Mouse (Mus musculus): ENCODE measurements around the gene Nckap5. TPM values are rescaled to one million over a fixed set of nuclear protein-coding genes. Genes with fewer than 3 reads are reported as not detected.

The Nckap5 gene
- polyA plus RNA-seq, 1 experiment from 2014 or later = 1.5 TPM

DNA sequence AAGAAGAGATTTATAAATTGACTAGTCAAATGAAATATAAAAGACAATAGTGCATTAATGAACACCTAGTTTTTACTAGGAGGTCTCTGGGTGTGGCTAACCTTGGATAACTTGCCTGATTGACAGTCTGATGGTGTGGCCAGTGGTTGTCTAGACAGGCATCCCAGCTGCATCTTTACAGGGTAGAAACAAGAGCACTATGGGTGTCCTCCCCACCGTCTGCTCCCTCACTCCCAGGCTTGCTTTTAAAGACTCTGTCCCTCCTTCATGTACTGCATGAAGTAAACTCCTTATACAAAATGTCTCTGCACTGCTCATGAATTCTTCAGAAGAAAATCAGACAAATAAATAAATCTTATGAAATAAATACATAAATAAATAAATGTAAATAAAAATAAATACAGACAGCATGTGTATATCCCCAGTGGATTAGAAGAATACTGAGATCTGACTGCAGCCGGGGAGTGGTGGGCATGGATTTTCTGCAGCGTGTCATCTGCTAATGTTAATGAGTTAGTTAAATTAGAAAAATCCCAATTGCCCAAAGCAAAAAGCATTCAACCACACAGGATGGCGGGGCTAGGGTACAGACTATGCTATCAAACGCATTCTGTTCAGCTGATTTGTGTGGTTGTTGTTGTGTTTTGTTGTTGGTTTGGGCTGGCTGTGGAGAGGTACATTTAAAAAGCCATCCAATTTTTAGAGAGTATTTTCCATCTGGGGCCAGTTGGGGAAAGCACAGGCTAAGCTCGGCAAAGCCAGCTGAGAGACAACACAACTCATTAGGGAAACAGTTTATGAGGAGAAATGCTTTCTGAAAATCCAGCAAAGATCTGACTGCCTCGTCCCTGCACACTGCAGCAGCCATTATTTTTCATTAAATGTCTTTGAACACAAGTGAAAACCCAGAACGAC is 130.3 kb downstream of the Nckap5 start:
- CTCF ChIA-PET = no interaction called here
- H3K27me3 ChIP-seq = no peaks in the 10 kb centered on the region
- in situ Hi-C loops (cut with MboI; ENCODE audit: low pct_unique_long_range_greater_than_20kb) = no loop called here
- ATAC-seq = no peak
- no peak for TF ChIP-seq CTCF (IDR thresholded peaks at IDR 0.05)
- POLR2A ChIA-PET = no interaction called here
- no peak for DNase-seq (ENCODE audit: low read depth, low spot score)

DNA sequence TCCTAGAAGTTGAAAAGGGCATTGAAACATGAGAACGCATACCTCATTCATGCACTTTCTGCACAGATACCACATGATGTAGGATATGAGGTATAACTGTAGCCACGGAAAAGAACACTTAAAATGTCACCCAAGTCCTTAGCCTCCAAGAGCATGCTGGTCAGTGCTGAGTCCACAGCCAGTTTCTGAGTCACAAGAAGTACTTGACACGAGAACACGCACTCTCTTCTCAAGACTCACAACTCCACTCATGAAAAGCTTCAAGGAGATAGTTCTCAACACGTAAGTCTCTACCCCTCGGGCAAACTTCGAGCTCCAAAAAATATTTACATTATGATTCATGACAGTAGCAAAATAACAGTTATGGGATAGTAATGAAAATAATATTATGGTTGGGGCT is 137.0 kb downstream of the Nckap5 start:
- ChIA-PET CTCF (no interaction called here), POLR2A (no interaction called here)
- ATAC-seq (no peak), DNase-seq (ENCODE audit: low read depth, low spot score) (no peak)
- in situ Hi-C loops (cut with MboI; ENCODE audit: low pct_unique_long_range_greater_than_20kb) = no loop called here
- H3K27me3 ChIP-seq = no peaks in the 10 kb centered on the region
- no peak for TF ChIP-seq CTCF (IDR thresholded peaks at IDR 0.05)

DNA sequence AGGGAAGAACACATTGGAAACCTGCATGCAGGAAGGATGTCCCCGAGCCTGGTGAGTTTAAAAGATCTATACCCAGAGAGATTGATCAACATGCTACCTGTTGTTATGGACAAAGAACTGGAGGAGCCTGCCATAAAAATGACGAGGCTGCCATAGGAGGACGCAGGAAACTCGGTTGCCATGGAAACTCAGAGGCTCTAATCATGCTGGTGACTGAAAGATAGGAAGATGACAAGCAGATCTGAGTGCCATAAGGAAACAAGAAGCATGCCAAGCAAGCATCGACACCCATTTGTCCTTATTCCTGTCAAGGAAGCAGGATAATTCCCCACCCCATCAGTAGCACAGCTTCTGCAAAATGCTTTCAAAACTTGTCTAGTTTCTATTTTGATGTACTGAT is 142.0 kb downstream of the Nckap5 start:
- ATAC-seq (no peak), DNase-seq (ENCODE audit: low read depth, low spot score) (no peak)
- no peaks in the 10 kb centered on the region for H3K27me3 ChIP-seq
- ChIA-PET POLR2A (interaction anchor here (0.5 to 0.6 kb wide), 2 partner anchors 102 to 1509 kb away, joined by 4 to 8 read pairs; no protein-coding TSS in a partner anchor), CTCF (no interaction called here)
- no peak for TF ChIP-seq CTCF (IDR thresholded peaks at IDR 0.05)
- in situ Hi-C loops (cut with MboI; ENCODE audit: low pct_unique_long_range_greater_than_20kb) = no loop called here

DNA sequence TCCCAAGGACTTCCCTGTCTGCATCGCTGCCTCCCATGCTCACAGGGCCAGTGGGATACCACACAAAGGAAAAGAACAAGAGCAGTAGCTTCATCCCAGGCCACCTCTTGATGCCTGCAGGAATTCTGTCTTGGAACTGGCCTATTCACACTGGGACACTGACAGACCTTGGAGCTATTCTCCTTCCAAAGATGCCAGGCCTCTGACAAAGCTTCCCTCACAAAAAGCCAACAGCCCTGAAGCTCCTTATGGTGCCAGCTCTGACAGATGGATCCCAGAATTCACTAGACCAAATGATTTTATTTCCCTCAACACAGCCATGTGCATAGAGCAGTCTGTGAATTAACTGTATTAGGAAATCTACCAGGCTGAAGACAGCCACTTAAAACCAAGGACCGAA is 143.9 kb downstream of the Nckap5 start:
- POLR2A ChIA-PET = no interaction called here

DNA sequence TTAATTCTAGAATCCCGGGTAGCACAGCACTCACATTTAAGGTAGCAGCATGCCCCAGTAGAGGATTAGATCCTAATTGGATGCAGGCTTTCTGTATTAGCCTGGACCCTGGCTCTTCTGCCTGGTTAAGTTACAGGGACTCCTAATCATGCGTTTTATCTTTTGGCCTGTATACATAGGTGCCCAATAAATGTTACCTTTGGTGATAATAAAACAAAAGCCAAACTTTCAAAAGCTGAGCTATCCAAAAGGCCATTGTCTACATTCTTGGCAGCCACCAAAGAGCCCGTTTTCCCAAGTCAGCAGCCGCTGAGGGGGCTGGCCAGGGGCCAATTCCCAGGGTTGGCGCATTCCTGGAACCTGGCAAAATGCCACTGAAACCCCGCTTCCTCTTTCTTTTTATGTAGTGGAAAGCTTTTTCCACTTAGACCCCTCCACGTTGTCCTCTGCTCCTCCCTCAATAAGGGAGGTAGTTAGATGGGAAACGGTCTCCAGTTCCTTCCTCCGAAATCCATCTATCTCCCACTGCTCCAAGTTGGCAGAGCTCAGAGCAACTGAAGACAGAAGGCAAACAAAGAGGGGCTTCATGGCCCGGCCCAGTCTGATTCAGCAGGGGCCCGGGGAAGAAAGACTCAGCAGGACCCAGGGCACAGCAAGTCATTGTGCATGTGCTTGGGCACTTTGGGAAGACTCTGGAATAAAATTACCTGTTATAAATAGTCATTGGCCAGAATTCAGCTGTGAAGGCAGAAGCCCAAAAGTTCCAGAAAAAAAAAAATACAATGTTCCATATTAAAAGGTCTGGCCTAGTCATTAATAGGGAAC is 146.8 kb downstream of the Nckap5 start:
- POLR2A ChIA-PET = no interaction called here
- CTCF ChIA-PET = no interaction called here
- TF ChIP-seq CTCF (IDR thresholded peaks at IDR 0.05) = no peak
- no peaks in the 10 kb centered on the region for H3K27me3 ChIP-seq
- ATAC-seq (no peak), DNase-seq (ENCODE audit: low read depth, low spot score) (no peak)
- in situ Hi-C loops (cut with MboI; ENCODE audit: low pct_unique_long_range_greater_than_20kb) = no loop called here

More for the DNA sequence above, 143.9 kb downstream of the Nckap5 start:
- DNase-seq (ENCODE audit: low read depth, low spot score) (no peak), ATAC-seq (no peak)
- CTCF ChIA-PET = no interaction called here
- in situ Hi-C loops (cut with MboI; ENCODE audit: low pct_unique_long_range_greater_than_20kb) = no loop called here
- H3K27me3 ChIP-seq = no peaks in the 10 kb centered on the region
- no peak for TF ChIP-seq CTCF (IDR thresholded peaks at IDR 0.05)

DNA sequence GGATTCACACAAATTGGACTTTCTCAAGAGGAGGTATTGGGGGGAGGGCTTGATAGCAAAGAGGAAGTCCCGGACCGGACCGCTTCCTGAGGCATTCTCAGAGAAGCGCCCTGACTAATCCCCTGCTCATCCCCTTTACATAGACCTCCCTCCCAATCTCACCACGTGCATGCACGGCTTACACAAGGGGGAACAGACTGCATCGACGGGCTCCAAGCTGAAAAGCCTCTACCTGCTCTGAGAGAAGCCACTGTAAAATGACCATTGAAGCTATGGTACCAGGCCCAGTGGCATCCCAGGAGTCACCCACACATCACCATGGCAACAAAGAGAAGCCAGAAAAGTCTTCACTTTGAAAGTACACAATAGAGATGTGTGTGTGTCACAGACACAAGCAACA is 148.8 kb downstream of the Nckap5 start:
- in situ Hi-C loops (cut with MboI; ENCODE audit: low pct_unique_long_range_greater_than_20kb) = no loop called here
- TF ChIP-seq CTCF (IDR thresholded peaks at IDR 0.05) = no peak
- DNase-seq (ENCODE audit: low read depth, low spot score) (no peak), ATAC-seq (no peak)
- ChIA-PET CTCF (no interaction called here), POLR2A (no interaction called here)
- H3K27me3 ChIP-seq = no peaks in the 10 kb centered on the region

DNA sequence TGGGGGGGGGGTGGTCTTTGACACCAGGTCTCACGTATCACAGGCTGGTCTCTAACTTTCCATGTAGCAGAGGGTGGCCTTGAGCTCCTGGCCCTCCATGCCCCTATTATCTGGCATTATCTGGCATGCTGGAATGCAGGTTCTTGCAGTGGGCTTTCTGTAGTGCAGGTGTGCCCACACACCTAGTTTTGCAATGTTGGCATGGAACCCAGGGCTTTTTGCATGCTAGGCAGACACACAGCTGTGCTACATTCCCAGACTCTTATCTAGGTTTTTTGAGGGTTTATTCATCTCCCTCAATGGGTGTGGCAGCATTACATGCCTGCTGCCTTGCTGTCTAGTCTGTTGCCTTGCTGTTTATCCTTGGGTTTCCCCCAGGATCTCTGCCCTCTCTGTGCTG is 151.3 kb downstream of the Nckap5 start:
- CTCF ChIA-PET = no interaction called here
- no peak for TF ChIP-seq CTCF (IDR thresholded peaks at IDR 0.05)
- no peak for DNase-seq (ENCODE audit: low read depth, low spot score)
- ATAC-seq = no peak
- POLR2A ChIA-PET = no interaction called here
- no peaks in the 10 kb centered on the region for H3K27me3 ChIP-seq
- in situ Hi-C loops (cut with MboI; ENCODE audit: low pct_unique_long_range_greater_than_20kb) = no loop called here

DNA sequence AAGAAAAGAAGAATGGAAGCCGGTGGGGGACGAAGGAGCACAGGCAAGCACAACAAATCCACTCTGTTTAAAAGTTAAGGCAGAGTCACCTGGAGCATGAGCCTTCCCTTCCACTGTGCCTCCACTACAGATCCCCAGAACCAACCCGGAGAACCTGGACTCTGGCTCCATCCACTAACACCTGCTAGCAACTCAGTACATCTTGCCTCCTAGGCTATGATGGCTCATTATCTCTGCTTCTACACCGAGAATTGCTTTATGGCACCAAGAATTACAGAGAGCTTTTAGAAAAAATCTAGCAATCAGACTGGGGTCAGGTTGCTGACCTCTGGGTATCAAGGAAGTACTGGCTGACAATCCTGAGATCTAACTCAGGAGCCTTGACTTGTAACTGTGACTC is 153.3 kb downstream of the Nckap5 start:
- no peak for TF ChIP-seq CTCF (IDR thresholded peaks at IDR 0.05)
- ChIA-PET CTCF (interaction anchor here (1.1 kb wide), 1 partner anchor 255 kb away, joined by 4 read pairs; no protein-coding TSS in a partner anchor), POLR2A (no interaction called here)
- in situ Hi-C loops (cut with MboI; ENCODE audit: low pct_unique_long_range_greater_than_20kb) = no loop called here
- no peak for DNase-seq (ENCODE audit: low read depth, low spot score)
- ATAC-seq = no peak
- H3K27me3 ChIP-seq = no peaks in the 10 kb centered on the region

DNA sequence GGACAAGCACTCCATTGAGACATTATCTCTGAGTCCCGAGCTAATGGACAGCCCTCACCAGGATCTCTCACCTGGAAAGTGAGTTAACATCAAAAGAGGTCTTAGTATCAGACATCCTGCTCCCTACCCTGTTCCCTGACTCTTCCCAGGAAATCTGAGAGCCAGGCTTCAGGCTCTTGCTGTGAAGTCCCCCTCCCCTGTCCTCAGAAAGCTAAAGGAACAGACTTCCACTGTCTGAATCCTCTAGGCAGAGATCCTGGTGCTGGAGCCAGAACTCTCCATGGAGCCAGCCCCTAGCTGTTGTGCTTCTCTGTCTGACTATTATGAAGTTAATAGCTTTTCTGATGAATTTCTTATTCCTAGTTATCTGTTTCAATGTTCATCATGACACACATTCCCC is 153.8 kb downstream of the Nckap5 start:
- TF ChIP-seq CTCF (IDR thresholded peaks at IDR 0.05) = no peak
- DNase-seq (ENCODE audit: low read depth, low spot score) = no peak
- POLR2A ChIA-PET = no interaction called here
- no peak for ATAC-seq
- in situ Hi-C loops (cut with MboI; ENCODE audit: low pct_unique_long_range_greater_than_20kb) = no loop called here
- CTCF ChIA-PET = interaction anchor here (0.6 to 1.1 kb wide), 2 partner anchors 89 to 255 kb away, joined by 3 to 4 read pairs; no protein-coding TSS in a partner anchor
- H3K27me3 ChIP-seq = no peaks in the 10 kb centered on the region

DNA sequence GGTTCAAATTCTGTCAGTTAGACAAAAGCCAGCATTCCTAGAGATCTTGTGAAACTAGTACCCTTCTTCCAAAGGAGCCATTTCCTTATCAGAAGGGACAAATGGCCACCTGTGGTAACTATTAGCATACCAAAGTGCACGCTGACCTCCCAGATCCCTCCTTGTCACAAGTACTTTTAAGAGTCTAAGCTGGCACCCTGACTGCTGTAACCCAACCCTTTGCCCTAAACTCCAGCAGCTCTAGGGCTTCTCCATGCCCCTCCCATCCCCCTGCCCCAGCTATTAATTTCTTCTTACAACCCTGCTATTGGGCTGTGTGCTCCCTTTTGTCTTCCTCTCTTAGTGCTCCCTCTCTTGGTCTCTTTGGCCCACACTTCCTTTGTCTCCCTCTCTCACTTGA is 155.5 kb downstream of the Nckap5 start:
- no peak for ATAC-seq
- in situ Hi-C loops (cut with MboI; ENCODE audit: low pct_unique_long_range_greater_than_20kb) = no loop called here
- TF ChIP-seq CTCF (IDR thresholded peaks at IDR 0.05) = no peak
- no peaks in the 10 kb centered on the region for H3K27me3 ChIP-seq
- no peak for DNase-seq (ENCODE audit: low read depth, low spot score)
- CTCF ChIA-PET = no interaction called here
- POLR2A ChIA-PET = no interaction called here

DNA sequence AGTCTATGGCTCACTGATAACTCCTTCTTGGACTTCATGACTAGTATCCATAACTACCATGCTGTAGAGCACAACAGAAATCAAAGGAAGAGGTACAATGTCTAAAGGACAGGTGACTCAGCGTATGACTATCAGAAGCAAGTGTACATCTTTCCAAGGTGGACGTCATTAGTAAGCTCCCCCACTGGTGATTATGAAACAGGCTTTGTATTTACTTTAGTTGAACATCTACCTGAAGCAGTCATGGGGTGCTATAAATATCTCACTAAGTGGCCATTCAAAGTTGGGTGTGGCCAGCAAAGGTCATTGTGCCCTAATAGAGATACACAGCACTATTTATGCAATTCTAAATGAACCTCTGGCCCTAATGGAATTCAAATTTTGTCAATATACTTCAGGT is 157.4 kb downstream of the Nckap5 start:
- ATAC-seq = no peak
- in situ Hi-C loops (cut with MboI; ENCODE audit: low pct_unique_long_range_greater_than_20kb) = no loop called here
- CTCF ChIA-PET = interaction anchor here (0.6 to 1.8 kb wide), 2 partner anchors 11 to 31 kb away, joined by 3 to 6 read pairs; no protein-coding TSS in a partner anchor
- no peaks in the 10 kb centered on the region for H3K27me3 ChIP-seq
- POLR2A ChIA-PET = no interaction called here
- TF ChIP-seq CTCF (IDR thresholded peaks at IDR 0.05) = no peak
- DNase-seq (ENCODE audit: low read depth, low spot score) = no peak
